Mouse (Mus musculus) MEL (cell line): ENCODE measurements around the gene Tmem104. TPM values are rescaled to one million over a fixed set of nuclear protein-coding genes. Genes with fewer than 3 reads are reported as not detected.

Experiments used
- DNase-seq: peaks from one replicate; pipeline ENCODE4 v3.0.0; 2011; ENCODE audit warnings: low read depth, low spot score
- H3K27ac ChIP-seq: 2 replicates; pipeline ENCODE4 v1.5.1; 2012; ENCODE audit warnings: low read depth, mild to moderate bottlenecking, control low read depth, low read length, moderate library complexity; ENCODE audit not compliant: control insufficient read depth
- H3K27me3 ChIP-seq, 2 experiments: fragments of 150-350 bp in 1 of 2; sonication (generic) in 1 of 2; 2 replicates each; pipeline ENCODE4 v1.6.1; 2012; ENCODE audit warnings: low read length in 2 of 2, mild to moderate bottlenecking in 2 of 2, improper control_type of control experiment in 1 of 2, moderate library complexity in 1 of 2; ENCODE audit not compliant: insufficient read depth in 2 of 2, control insufficient read depth in 1 of 2
- H3K36me3 ChIP-seq, 2 experiments: 2 replicates each; pipeline ENCODE4 v1.6.1; 2012 to 2014; ENCODE audit warnings: low read length in 2 of 2, improper control_type of control experiment in 1 of 2, inconsistent platforms in 1 of 2, mild to moderate bottlenecking in 1 of 2; ENCODE audit not compliant: insufficient read depth in 2 of 2, control insufficient read depth in 1 of 2
- H3K4me1 ChIP-seq, 2 experiments: fragments of 150-350 bp in 1 of 2; sonication (generic) in 1 of 2; 2 replicates each; pipeline ENCODE4 v1.6.1; 2012; ENCODE audit warnings: low read length in 2 of 2, improper control_type of control experiment in 1 of 2, mild to moderate bottlenecking in 1 of 2; ENCODE audit not compliant: insufficient read depth in 2 of 2, control insufficient read depth in 1 of 2
- H3K4me3 ChIP-seq, 2 experiments: fragments of 150-350 bp in 1 of 2; sonication (generic) in 1 of 2; 2 replicates each; pipeline ENCODE4 v1.5.1; 2012; ENCODE audit warnings: low read depth in 2 of 2, low read length in 2 of 2, mild to moderate bottlenecking in 2 of 2, moderate library complexity in 2 of 2, control low read depth in 1 of 2, improper control_type of control experiment in 1 of 2; ENCODE audit not compliant: control insufficient read depth in 1 of 2, insufficient read depth in 1 of 2
- H3K79me2 ChIP-seq: 2 replicates; pipeline ENCODE4 v1.6.1; 2012; ENCODE audit warnings: mild to moderate bottlenecking, low read length, moderate library complexity; ENCODE audit not compliant: control insufficient read depth, poor library complexity, insufficient read depth
- H3K9ac ChIP-seq: 2 replicates; pipeline ENCODE4 v1.6.1; 2012; ENCODE audit warnings: low read depth, mild to moderate bottlenecking, control low read depth, low read length, moderate library complexity; ENCODE audit not compliant: control insufficient read depth, poor library complexity, severe bottlenecking
- H3K9me3 ChIP-seq: fragments of 150-350 bp; sonication (generic); replicated peaks from 2 replicates; pipeline ENCODE4 v1.6.1; 2012; ENCODE audit warnings: mild to moderate bottlenecking, low read length, improper control_type of control experiment, moderate library complexity; ENCODE audit not compliant: insufficient read depth
- BHLHE40 ChIP-seq: IDR thresholded peaks from 2 replicates; pipeline ENCODE4 v1.6.1; 2012; ENCODE audit warnings: low read depth, mild to moderate bottlenecking, inconsistent platforms, low read length, improper control_type of control experiment, borderline replicate concordance
- CHD2 ChIP-seq: IDR thresholded peaks from 2 replicates; pipeline ENCODE4 v1.6.1; 2011; ENCODE audit warnings: low read length, improper control_type of control experiment
- CTCF ChIP-seq, 3 experiments: IDR thresholded peaks in 2 of 3; conservative IDR thresholded peaks in 1 of 3; 2 replicates each; pipeline ENCODE4 v1.5.1; 2011 to 2012; ENCODE audit warnings: low read length in 3 of 3, low read depth in 2 of 3, mild to moderate bottlenecking in 2 of 3, improper control_type of control experiment in 1 of 3, inconsistent platforms in 1 of 3, mixed read lengths in 1 of 3, moderate library complexity in 1 of 3; ENCODE audit not compliant: control insufficient read depth in 1 of 3, insufficient read depth in 1 of 3, poor library complexity in 1 of 3, severe bottlenecking in 1 of 3
- ELF1 ChIP-seq: IDR thresholded peaks from 2 replicates; pipeline ENCODE4 v1.6.1; 2014; ENCODE audit warnings: low read depth, mild to moderate bottlenecking, inconsistent platforms, low read length, improper control_type of control experiment, moderate library complexity
- EP300 ChIP-seq, 2 experiments: IDR thresholded peaks; 2 replicates each; pipeline ENCODE4 v1.6.1; 2011; ENCODE audit warnings: improper control_type of control experiment in 2 of 2, low read length in 2 of 2, low read depth in 1 of 2, mild to moderate bottlenecking in 1 of 2
- ETS1 ChIP-seq: IDR thresholded peaks from 2 replicates; pipeline ENCODE4 v1.6.1; 2012; ENCODE audit warnings: low read depth, mild to moderate bottlenecking, inconsistent platforms, low read length, improper control_type of control experiment, moderate library complexity
- GABPA ChIP-seq: IDR thresholded peaks from 2 replicates; pipeline ENCODE4 v1.6.1; 2012; ENCODE audit warnings: low read depth, mild to moderate bottlenecking, inconsistent platforms, low read length, improper control_type of control experiment, moderate library complexity
- HCFC1 ChIP-seq: IDR thresholded peaks from 2 replicates; pipeline ENCODE4 v1.6.1; 2012; ENCODE audit warnings: low read depth, mild to moderate bottlenecking, inconsistent platforms, low read length, improper control_type of control experiment, moderate library complexity
- JUND ChIP-seq: IDR thresholded peaks from 2 replicates; pipeline ENCODE4 v1.6.1; 2011; ENCODE audit warnings: low read depth, mild to moderate bottlenecking, improper control_type of control experiment, low read length
- MAX ChIP-seq: IDR thresholded peaks from 2 replicates; pipeline ENCODE4 v1.6.1; 2011; ENCODE audit warnings: low read length, improper control_type of control experiment
- MEF2A ChIP-seq: IDR thresholded peaks from 2 replicates; pipeline ENCODE4 v1.6.1; 2014; ENCODE audit warnings: low read depth, mild to moderate bottlenecking, inconsistent platforms, low read length, improper control_type of control experiment; ENCODE audit not compliant: poor library complexity, insufficient replicate concordance, severe bottlenecking; ENCODE audit errors: extremely low read depth
- MXI1 ChIP-seq: IDR thresholded peaks from 2 replicates; pipeline ENCODE4 v1.6.1; 2011; ENCODE audit warnings: mild to moderate bottlenecking, low read depth, low read length, improper control_type of control experiment
- MYC ChIP-seq: IDR thresholded peaks from 2 replicates; pipeline ENCODE4 v1.6.1; 2011; ENCODE audit warnings: low read depth, mild to moderate bottlenecking, low read length, improper control_type of control experiment, moderate library complexity
- NELFE ChIP-seq: IDR thresholded peaks from 2 replicates; pipeline ENCODE4 v1.6.1; 2011; ENCODE audit warnings: low read depth, low read length, improper control_type of control experiment
- POLR2A ChIP-seq, 2 experiments: IDR thresholded peaks; 2 replicates each; pipeline ENCODE4 v1.6.1; 2011 to 2012; ENCODE audit warnings: low read length in 2 of 2, mild to moderate bottlenecking in 2 of 2, control low read depth in 1 of 2, improper control_type of control experiment in 1 of 2, low read depth in 1 of 2, moderate library complexity in 1 of 2; ENCODE audit not compliant: control insufficient read depth in 1 of 2, insufficient read depth in 1 of 2, poor library complexity in 1 of 2
- POLR2AphosphoS5 ChIP-seq: IDR thresholded peaks from 2 replicates; pipeline ENCODE4 v1.6.1; 2012; ENCODE audit warnings: low read depth, borderline replicate concordance, mild to moderate bottlenecking, inconsistent platforms, low read length, moderate library complexity, mixed read lengths
- RAD21 ChIP-seq: IDR thresholded peaks from 2 replicates; pipeline ENCODE4 v1.6.1; 2011; ENCODE audit warnings: mild to moderate bottlenecking, low read depth, low read length, improper control_type of control experiment
- SIN3A ChIP-seq: IDR thresholded peaks from 2 replicates; pipeline ENCODE4 v1.6.1; 2012; ENCODE audit warnings: low read length, improper control_type of control experiment, inconsistent platforms
- SMC3 ChIP-seq: IDR thresholded peaks from 2 replicates; pipeline ENCODE4 v1.6.1; 2011; ENCODE audit warnings: low read depth, low read length, improper control_type of control experiment
- TAL1 ChIP-seq: IDR thresholded peaks from 2 replicates; pipeline ENCODE4 v1.6.1; 2012; ENCODE audit warnings: mild to moderate bottlenecking, inconsistent platforms, low read length, moderate library complexity, mixed read lengths
- TBP ChIP-seq: IDR thresholded peaks from 2 replicates; pipeline ENCODE4 v1.8.0; 2011; ENCODE audit warnings: low read depth, low read length, improper control_type of control experiment
- TCF12 ChIP-seq: IDR thresholded peaks from 2 replicates; pipeline ENCODE4 v1.6.1; 2014; ENCODE audit warnings: low read depth, mild to moderate bottlenecking, inconsistent platforms, low read length, improper control_type of control experiment, moderate library complexity
- UBTF ChIP-seq: IDR thresholded peaks from 2 replicates; pipeline ENCODE4 v1.6.1; 2012; ENCODE audit warnings: low read depth, mild to moderate bottlenecking, inconsistent platforms, low read length, improper control_type of control experiment, moderate library complexity, borderline replicate concordance; ENCODE audit not compliant: insufficient read depth
- USF1 ChIP-seq: IDR thresholded peaks from 2 replicates; pipeline ENCODE4 v1.6.1; 2014; ENCODE audit warnings: low read depth, mild to moderate bottlenecking, inconsistent platforms, low read length, improper control_type of control experiment, moderate library complexity
- USF2 ChIP-seq, 2 experiments: IDR thresholded peaks; 2 replicates each; pipeline ENCODE4 v1.6.1; 2011 to 2012; ENCODE audit warnings: improper control_type of control experiment in 2 of 2, low read length in 2 of 2, borderline replicate concordance in 1 of 2, inconsistent platforms in 1 of 2, low read depth in 1 of 2, mild to moderate bottlenecking in 1 of 2; ENCODE audit not compliant: insufficient read depth in 1 of 2
- ZKSCAN1 ChIP-seq: IDR thresholded peaks from 2 replicates; pipeline ENCODE4 v1.6.1; 2012; ENCODE audit warnings: low read depth, mild to moderate bottlenecking, inconsistent platforms, low read length, improper control_type of control experiment, moderate library complexity
- ZMIZ1 ChIP-seq: IDR thresholded peaks from 2 replicates; pipeline ENCODE4 v1.6.1; 2012; ENCODE audit warnings: low read depth, mild to moderate bottlenecking, inconsistent platforms, low read length, improper control_type of control experiment, moderate library complexity
- ZNF384 ChIP-seq: IDR thresholded peaks from 2 replicates; pipeline ENCODE4 v1.6.1; 2012; ENCODE audit warnings: low read depth, mild to moderate bottlenecking, inconsistent platforms, low read length, improper control_type of control experiment
- polyA plus RNA-seq, 2 experiments: library from polyadenylated mRNA; stranded (reverse) in 1 of 2; unstranded in 1 of 2; fragments of >175 nt in 1 of 2; fragments of >200 nt in 1 of 2; gene quantifications; 2 replicates each; pipeline versions ENCODE4 v1.2.1 to v1.2.4; 2012; ENCODE audit warnings: low replicate concordance in 2 of 2, low read depth in 1 of 2; ENCODE audit not compliant: insufficient read length in 2 of 2, insufficient read depth in 1 of 2, missing spikeins in 1 of 2
- total RNA-seq: library from RNA; depleted of rRNA; stranded (reverse); fragments of 300-350 nt; gene quantifications from 2 replicates; pipeline ENCODE4 v1.2.3, GENCODE M21; 2012

The Tmem104 gene
- total and polyA plus RNA-seq, 3 experiments, result 21.9 to 24.8 TPM; not detected in 1

DNA sequence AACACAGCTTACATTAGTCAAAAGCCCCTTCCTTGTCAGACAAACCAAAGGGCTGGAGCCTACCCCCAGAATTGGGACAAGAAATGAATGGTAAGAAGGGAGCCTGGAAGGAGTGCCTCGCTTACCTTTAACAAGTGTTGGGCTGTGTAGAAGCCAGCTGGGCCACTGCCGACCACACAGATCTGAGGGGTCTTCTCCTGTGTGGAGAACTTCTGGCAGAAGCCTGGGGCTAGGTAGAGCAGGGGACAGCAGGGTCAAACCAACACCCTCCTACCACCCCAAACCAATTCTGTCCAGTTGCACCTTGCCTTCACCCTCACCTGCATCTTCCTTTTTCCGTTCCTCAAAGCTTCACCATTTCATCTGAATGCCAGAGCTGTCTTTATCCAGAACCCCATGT, 88.7 kb downstream of the Tmem104 start:
- TF ChIP-seq CHD2 (no peak), ETS1 (no peak), TBP (no peak), ZKSCAN1 (no peak), USF1 (no peak)
- Histone ChIP-seq H3K27me3 (no peaks in the 10 kb centered on the region), H3K4me1 (peaks cover 10 to 26% of the 10 kb centered on the region in 2 experiments), H3K36me3 (peaks cover 0 to 20% of the 10 kb centered on the region in 2 experiments; a peak in 2 of 4 replicates), H3K9ac (peak overlapping the region; percentile 93), H3K4me3 (peak overlapping the region; percentile 81 to 87), H3K9me3 (no peaks in the 10 kb centered on the region), H3K27ac (no peak overlapping the region; the same call in 1 of the 2 replicates), H3K79me2 (peaks cover 6% of the 10 kb centered on the region; the same call in 1 of the 2 replicates)
- no peak for DNase-seq

DNA sequence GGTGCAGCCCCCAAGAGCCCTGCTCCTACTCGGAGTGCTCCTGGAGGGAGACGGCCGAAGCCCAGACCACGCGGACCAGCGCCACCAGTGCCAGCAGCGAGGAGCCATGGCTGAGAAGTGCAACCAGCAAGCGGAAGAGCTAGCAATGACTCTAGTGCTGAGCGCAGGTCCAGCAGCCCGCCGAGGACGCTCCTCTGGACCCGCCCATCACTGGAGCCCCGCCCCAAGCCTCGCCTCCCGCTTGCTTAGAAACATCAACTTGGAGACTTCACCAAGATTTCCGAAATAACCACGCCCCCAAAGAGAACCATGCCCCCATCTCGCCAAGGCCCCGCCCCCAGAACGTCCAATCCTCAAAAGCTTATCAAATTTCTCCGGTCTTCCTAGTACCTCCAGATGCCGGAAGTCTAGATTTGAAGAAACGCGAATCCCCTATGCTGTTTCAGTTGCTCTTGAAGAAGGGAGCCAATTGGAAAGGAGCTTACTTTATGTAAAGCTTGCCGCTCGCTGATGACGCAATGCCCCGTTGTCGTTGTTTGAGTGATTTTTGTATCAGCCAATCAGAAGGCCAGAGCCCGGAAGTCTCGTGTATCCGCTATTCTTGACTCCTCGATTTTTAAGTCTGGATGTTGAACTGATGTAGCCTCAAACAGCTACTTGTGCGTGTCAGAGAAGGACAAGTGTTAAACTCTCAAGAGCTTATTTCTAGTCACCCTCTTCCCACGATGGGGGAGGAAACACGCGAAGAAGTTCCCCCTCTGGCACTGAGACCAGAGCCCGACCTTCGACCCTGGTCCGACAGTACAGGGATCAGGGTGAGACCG, 89.7 kb downstream of the Tmem104 start, which contains the start of gene Fdxr:
TSS of gene Fdxr (minus strand) at position 271 of the 824 bp plus-strand sequence.
- peaks cover 6% of the 10 kb centered on the region; the same call in 1 of the 2 replicates for H3K79me2 ChIP-seq
- H3K4me1 ChIP-seq, result peaks cover 10 to 26% of the 10 kb centered on the region in 2 experiments
- DNase-seq, result peak; percentile 100
- H3K36me3 ChIP-seq, result peaks cover 0 to 20% of the 10 kb centered on the region in 2 experiments; a peak in 2 of 4 replicates
- H3K9ac ChIP-seq, result peak within 1 kb of the TSS; percentile 93
- H3K4me3 ChIP-seq, result peak within 1 kb of the TSS; percentile 87
- no peaks in the 10 kb centered on the region for H3K27me3 ChIP-seq
- H3K9me3 ChIP-seq, result no peaks in the 10 kb centered on the region
- H3K27ac ChIP-seq, result peak within 1 kb of the TSS; percentile 85
- TF ChIP-seq SMC3 (no peak), POLR2AphosphoS5 (peak; percentile 40; the same call in 1 of the 2 replicates), JUND (peak; percentile 87), UBTF (no peak), MXI1 (peak; percentile 79), GABPA (peak; percentile 97; the same call in 1 of the 2 replicates), TCF12 (peak; percentile 79), ZNF384 (no peak), NELFE (peak; percentile 91), BHLHE40 (peak; percentile 96), RAD21 (no peak), EP300 (IDR thresholded peaks at IDR 0.05; ENCODE audit: low read depth in 1 of 2, low read length in 2 of 2) (no peak), MEF2A (no peak), CHD2 (peak; percentile 91), MAX (peak; percentile 64; the same call in 1 of the 2 replicates), POLR2A (IDR thresholded peaks at IDR 0.05; ENCODE audit: control insufficient read depth in 1 of 2, insufficient read depth in 1 of 2, low read depth in 1 of 2, low read length in 2 of 2, poor library complexity in 1 of 2) (peak; percentile 91 to 94), USF1 (peak; percentile 42; the same call in 1 of the 2 replicates), CTCF (IDR thresholded peaks at IDR 0.05 in 2 of 3, conservative IDR thresholded peaks at IDR 0.05 in 1 of 3; ENCODE audit: control insufficient read depth in 1 of 3, insufficient read depth in 1 of 3, low read depth in 2 of 3, low read length in 3 of 3, poor library complexity in 1 of 3, severe bottlenecking in 1 of 3) (peak in 2 of 3 experiments; percentile 2 to 12; a peak in 2 of 6 replicates), MYC (peak; percentile 84), USF2 (IDR thresholded peaks at IDR 0.05; ENCODE audit: borderline replicate concordance in 1 of 2, insufficient read depth in 1 of 2, low read depth in 1 of 2, low read length in 2 of 2) (no peak), ZKSCAN1 (no peak), TBP (peak; percentile 91), ZMIZ1 (peak; percentile 97), ELF1 (peak; percentile 99), TAL1 (no peak), HCFC1 (peak; percentile 98), SIN3A (peak; percentile 99)
